Mouse (Mus musculus): ENCODE measurements around the gene Mbd5.

- TF ChIP-seq CTCF (IDR thresholded peaks at IDR 0.05) (no peak), EP300 (IDR thresholded peaks at IDR 0.05) (no peak)
Measured at GRCm38 (mm10) chr2:49264092-49264491, 314.8 kb downstream of the Mbd5 start.

Data from lung, postnatal 0 days (tissue).